Mouse (Mus musculus) macrophage (primary cell): ENCODE results near the gene Ncdn. TPM values are rescaled to one million over a fixed set of nuclear protein-coding genes. Genes with fewer than 3 reads are reported as not detected.

Experiments used
- H3K27ac ChIP-seq: fragments of 350-480 bp; formaldehyde crosslinking; 2 replicates; pipeline ENCODE4 v1.9.0; 2021
- H3K36me3 ChIP-seq: fragments of 350-480 bp; formaldehyde crosslinking; 2 replicates; pipeline ENCODE4 v1.9.0; 2021; ENCODE audit errors: inconsistent target
- H3K4me3 ChIP-seq: fragments of 350-480 bp; formaldehyde crosslinking; 2 replicates; pipeline ENCODE4 v1.9.0; 2021; ENCODE audit errors: inconsistent target
- H3K79me2 ChIP-seq: fragments of 350-480 bp; formaldehyde crosslinking; 2 replicates; pipeline ENCODE4 v1.9.0; 2021; ENCODE audit errors: inconsistent target
- WGBS: methylation state at CpG from one replicate; pipeline ENCODE4 v1.1.7; 2026; ENCODE audit warnings: inconsistent platforms; ENCODE audit not compliant: missing documents; 5-methylcytosine and 5-hydroxymethylcytosine counted together
- polyA plus RNA-seq: library from polyadenylated mRNA; stranded (reverse); fragments of 250-400 nt; gene quantifications from 3 replicates; pipeline ENCODE4 v1.2.4, GENCODE M21; 2018; ENCODE audit warnings: inconsistent platforms

Gene Ncdn
- polyA plus RNA-seq, 1 experiment from 2014 or later, result 9.4 TPM

- 93% methylated on average over 10 of the region's 10 CpGs for WGBS
- peaks cover 20% of the 10 kb centered on the region; the same call in 1 of the 2 replicates for H3K36me3 ChIP-seq
These were observed 6.9 kb downstream of the Ncdn start for GRCm38 (mm10) chr4:126746194-126746840.

GRCm38 (mm10) chr4:126745506-126746193, 7.6 kb downstream of the Ncdn start:
- 52% methylated on average over 12 of the region's 13 CpGs for WGBS
- H3K27ac ChIP-seq, result no peak overlapping the region
- H3K79me2 ChIP-seq, result no peaks in the 10 kb centered on the region
- peaks cover 20% of the 10 kb centered on the region; the same call in 1 of the 2 replicates for H3K36me3 ChIP-seq
- H3K4me3 ChIP-seq, result no peak overlapping the region

More at GRCm38 (mm10) chr4:126746194-126746840, 6.9 kb downstream of the Ncdn start:
- no peak overlapping the region for H3K27ac ChIP-seq
- no peak overlapping the region for H3K4me3 ChIP-seq
- H3K79me2 ChIP-seq, result no peaks in the 10 kb centered on the region

GRCm38 (mm10) chr4:126744831-126745230, 8.4 kb downstream of the Ncdn start:
- H3K4me3 ChIP-seq, result no peak overlapping the region
- H3K79me2 ChIP-seq, result no peaks in the 10 kb centered on the region
- 94% methylated on average over 14 of the region's 14 CpGs for WGBS
- peaks cover 20% of the 10 kb centered on the region; the same call in 1 of the 2 replicates for H3K36me3 ChIP-seq
- no peak overlapping the region for H3K27ac ChIP-seq

- Histone ChIP-seq H3K4me3 (no peak overlapping the region), H3K36me3 (peaks cover 16% of the 10 kb centered on the region; the same call in 1 of the 2 replicates), H3K27ac (no peak overlapping the region), H3K79me2 (no peaks in the 10 kb centered on the region)
- 77% methylated on average over 11 of the region's 11 CpGs for WGBS
These were observed 9.5 kb downstream of the Ncdn start for GRCm38 (mm10) chr4:126743713-126744112.

- no peak overlapping the region for H3K4me3 ChIP-seq
- H3K27ac ChIP-seq, result no peak overlapping the region
- H3K79me2 ChIP-seq, result no peaks in the 10 kb centered on the region
- peaks cover 11% of the 10 kb centered on the region; the same call in 1 of the 2 replicates for H3K36me3 ChIP-seq
- WGBS, result 76% methylated on average over 2 of the region's 2 CpGs
These were observed 10.3 kb downstream of the Ncdn start for GRCm38 (mm10) chr4:126742976-126743375.

GRCm38 (mm10) chr4:126741448-126741847, 11.8 kb downstream of the Ncdn start:
- Histone ChIP-seq H3K79me2 (no peaks in the 10 kb centered on the region), H3K4me3 (no peak overlapping the region), H3K36me3 (peaks cover 6% of the 10 kb centered on the region; the same call in 1 of the 2 replicates), H3K27ac (no peak overlapping the region)
- 10% methylated on average over 12 of the region's 12 CpGs for WGBS

DNA sequence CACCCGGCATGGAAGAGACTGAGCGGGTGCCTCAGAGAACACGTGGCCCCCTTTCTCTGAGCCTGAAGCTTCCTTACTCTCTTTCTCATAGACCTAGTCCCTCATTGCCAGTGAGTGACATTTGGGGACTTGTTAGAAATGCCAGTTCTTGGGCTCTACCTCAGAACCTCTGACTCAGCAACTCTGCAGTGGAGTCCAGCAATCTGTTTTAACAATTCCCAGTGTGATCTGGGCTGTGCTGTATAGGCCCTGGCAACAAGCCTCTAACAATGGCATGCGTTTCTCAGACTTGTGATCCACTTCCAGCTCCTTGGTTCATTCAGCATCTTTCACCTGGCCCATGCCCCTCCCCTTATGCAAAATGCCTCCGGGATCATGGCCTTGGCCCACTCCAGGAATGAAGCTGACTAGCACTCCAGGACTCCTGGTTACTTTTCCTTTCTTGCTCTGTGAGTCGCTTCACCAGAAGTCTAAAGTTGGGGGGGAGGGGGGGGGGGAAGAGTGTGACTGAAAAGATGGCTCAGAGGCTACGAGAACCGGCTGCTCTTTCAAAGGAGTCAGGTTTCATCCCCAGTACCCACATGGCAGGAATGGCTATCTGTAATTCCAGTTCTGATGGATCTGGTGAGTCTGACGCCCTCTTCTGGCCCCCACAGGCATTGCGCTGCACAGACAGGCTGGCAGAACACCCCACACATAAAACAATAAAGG, 13.1 kb downstream of the Ncdn start:
- no peak overlapping the region for H3K27ac ChIP-seq
- WGBS, result 67% methylated on average over 10 of the region's 10 CpGs
- H3K36me3 ChIP-seq, result no peaks in the 10 kb centered on the region
- no peaks in the 10 kb centered on the region for H3K79me2 ChIP-seq
- H3K4me3 ChIP-seq, result no peak overlapping the region

GRCm38 (mm10) chr4:126736001-126736414, 17.2 kb downstream of the Ncdn start, which contains the start of gene Tfap2e:
Tfap2e (minus strand) TSS chr4:126736240.
- no peak within 1 kb of the TSS for H3K27ac ChIP-seq
- H3K4me3 ChIP-seq, result no peak within 1 kb of the TSS
- H3K36me3 ChIP-seq, result no peaks in the 10 kb centered on the region
- WGBS, result 5% methylated on average over 32 of the region's 32 CpGs
- no peaks in the 10 kb centered on the region for H3K79me2 ChIP-seq

DNA sequence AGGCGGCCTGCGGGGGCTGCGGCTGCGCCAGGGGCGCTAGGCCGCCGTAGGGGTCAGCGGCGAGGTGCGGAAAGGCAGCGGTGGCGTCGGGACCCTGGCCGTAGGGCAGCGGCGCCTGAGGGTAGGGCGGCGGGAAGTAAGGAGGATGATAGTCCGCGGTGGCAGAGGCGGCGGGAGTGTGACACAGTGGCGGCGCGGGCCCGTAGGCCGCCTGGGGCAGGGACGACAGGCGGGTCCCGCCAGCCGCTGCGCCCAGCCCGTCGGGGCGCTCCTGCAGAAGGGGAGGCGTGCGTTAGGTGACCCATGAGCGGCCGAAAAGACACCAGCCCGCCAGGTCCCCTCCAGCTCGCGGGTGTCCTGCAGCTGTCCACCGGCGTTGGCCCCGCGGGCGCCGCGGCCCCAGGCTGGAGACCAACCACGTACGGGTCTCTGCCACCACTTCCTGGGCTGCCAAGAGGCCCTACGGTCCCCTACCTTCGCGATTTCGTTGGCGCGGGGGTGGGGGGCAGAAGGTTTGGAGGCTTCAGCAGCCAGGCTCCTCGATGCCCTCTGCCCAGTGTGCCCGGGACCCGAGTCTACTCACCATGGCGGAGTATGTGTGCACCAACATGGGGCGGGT, 17.7 kb downstream of the Ncdn start:
- H3K4me3 ChIP-seq, result no peak overlapping the region

GRCm38 (mm10) chr4:126734700-126735381, 18.4 kb downstream of the Ncdn start:
- no peaks in the 10 kb centered on the region for H3K36me3 ChIP-seq
- 10% methylated on average over 51 of the region's 51 CpGs for WGBS
- H3K27ac ChIP-seq, result no peak overlapping the region
- H3K4me3 ChIP-seq, result no peak overlapping the region
- H3K79me2 ChIP-seq, result no peaks in the 10 kb centered on the region

More for the DNA sequence above, 17.7 kb downstream of the Ncdn start:
- H3K79me2 ChIP-seq, result no peaks in the 10 kb centered on the region
- H3K36me3 ChIP-seq, result no peaks in the 10 kb centered on the region
- 5% methylated on average over 53 of the region's 62 CpGs for WGBS
- H3K27ac ChIP-seq, result no peak overlapping the region

DNA sequence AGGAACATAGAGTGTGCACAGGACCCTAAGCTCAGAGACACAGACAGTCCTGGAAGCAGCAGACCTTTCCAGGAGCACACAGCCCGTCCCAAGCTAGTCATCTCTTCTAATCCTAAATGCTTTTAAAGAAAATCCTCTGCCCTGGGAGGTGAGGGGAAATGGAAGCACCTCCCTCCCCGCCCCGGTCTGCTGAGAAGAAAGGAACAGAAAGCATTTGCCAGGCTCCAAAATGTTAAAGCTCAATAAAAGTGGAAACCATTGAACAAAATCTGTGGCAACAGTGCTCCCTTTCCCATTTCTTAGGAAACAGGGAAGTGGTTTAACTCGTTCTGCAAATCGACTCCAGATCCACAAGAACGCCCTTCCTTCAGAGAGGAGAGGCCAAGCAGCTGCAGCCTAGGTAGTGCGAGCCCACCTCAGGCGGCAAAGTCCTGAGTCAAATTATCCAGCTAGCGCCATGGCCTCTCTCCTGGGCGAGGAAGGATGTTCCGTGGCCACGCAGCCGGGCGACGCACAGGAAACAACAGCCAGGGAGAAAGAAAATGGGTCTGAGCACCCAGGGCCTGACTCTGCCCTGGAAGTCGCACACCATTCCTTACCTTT, 19.1 kb downstream of the Ncdn start:
- H3K79me2 ChIP-seq, result no peaks in the 10 kb centered on the region
- no peak overlapping the region for H3K4me3 ChIP-seq
- 11% methylated on average over 16 of the region's 16 CpGs for WGBS
- H3K36me3 ChIP-seq, result no peaks in the 10 kb centered on the region
- H3K27ac ChIP-seq, result no peak overlapping the region

DNA sequence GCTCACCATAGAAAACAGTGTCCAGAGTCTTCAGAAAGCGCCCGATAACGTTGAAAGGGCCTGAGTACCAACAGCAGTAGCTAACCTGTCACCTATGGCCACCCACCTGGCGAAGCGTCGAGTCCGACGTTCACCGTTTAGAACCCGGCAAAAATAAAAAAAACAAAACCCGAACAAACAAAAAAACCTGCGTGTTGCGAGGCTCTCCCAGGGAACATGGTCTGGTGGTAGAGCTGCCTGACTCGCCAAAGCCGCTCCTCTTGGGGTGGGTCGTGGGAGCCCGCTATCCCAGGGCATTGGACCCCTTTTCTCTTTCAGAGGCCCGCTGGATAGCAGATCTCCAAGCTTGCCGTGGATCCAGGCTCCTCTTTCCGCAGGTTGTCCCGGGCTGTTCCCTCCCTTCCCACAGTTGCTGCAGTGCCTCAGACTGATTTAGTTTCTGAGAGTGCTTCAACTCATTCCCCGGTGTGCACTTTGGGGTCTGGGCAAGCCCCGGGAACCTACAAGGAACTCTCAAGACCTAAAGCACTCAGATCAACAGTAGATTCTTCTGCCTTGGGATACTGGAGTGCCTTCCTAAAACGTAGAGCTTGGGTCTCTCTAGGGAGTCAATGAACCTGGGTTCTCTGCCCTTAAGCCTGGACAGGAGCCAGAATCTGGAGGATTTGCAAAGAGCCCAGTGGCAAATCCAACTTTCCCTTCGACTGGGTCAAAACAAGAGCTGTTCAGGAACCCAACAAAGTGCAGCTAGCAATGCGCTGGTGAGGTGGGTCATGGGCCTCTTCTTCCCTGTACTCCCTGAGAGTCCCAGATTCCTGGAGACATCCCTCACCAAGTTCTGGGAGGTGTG, 20.5 kb downstream of the Ncdn start:
- H3K4me3 ChIP-seq, result no peak overlapping the region
- 11% methylated on average over 26 of the region's 26 CpGs for WGBS
- H3K79me2 ChIP-seq, result no peaks in the 10 kb centered on the region
- no peaks in the 10 kb centered on the region for H3K36me3 ChIP-seq
- H3K27ac ChIP-seq, result no peak overlapping the region

GRCm38 (mm10) chr4:126732111-126732510, 21.1 kb downstream of the Ncdn start:
- Histone ChIP-seq H3K4me3 (no peak overlapping the region), H3K36me3 (no peaks in the 10 kb centered on the region), H3K79me2 (no peaks in the 10 kb centered on the region), H3K27ac (no peak overlapping the region)
- 6% methylated on average over 18 of the region's 18 CpGs for WGBS
